Mouse (Mus musculus): ENCODE results near the gene Npvf. TPM values are rescaled to one million over a fixed set of nuclear protein-coding genes. Genes with fewer than 3 reads are reported as not detected.

Gene Npvf
- total and polyA plus RNA-seq, 3 experiments: 0.33 TPM; not detected in 2

DNA sequence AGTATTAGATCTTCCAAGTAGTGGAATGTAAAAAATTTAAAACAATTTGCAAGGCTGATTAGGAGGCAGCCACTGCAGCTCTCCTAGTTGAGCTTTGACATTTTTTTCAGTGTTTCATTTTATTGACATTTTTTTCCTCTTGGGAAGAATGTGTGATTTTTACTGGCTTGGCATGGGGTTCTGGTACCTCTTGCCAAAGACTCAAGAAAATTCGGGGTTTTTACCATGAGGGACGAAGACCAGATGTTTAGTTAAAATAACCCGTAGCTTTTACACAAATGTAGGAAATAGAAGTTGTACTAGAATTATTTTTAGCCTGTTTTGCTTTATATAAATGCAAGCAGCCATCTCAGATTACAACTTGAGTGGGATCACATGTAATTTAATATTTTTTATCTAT, 4.2 kb upstream of the Npvf start:
- no peaks in the 10 kb centered on the region for H3K4me1 ChIP-seq (ENCODE audit: insufficient read depth, low read depth, low read length)
- no peaks in the 10 kb centered on the region for H3K36me3 ChIP-seq (replicated peaks)
- no peak for ATAC-seq (ENCODE audit: extremely low read depth, insufficient number of reproducible peaks, low FRiP score, poor library complexity, severe bottlenecking)
- no peaks in the 10 kb centered on the region for H3K27me3 ChIP-seq (ENCODE audit: insufficient read depth, low read length)
- TF ChIP-seq GATA1 (IDR thresholded peaks at IDR 0.05; ENCODE audit: borderline replicate concordance, low read length) (no peak), CTCF (IDR thresholded peaks at IDR 0.05; ENCODE audit: low read depth, low read length) (no peak), GATA2 (IDR thresholded peaks at IDR 0.05; ENCODE audit: borderline replicate concordance, low read depth, low read length) (no peak), POLR2AphosphoS5 (IDR thresholded peaks at IDR 0.05; ENCODE audit: insufficient replicate concordance, low read depth, low read length) (no peak), TAL1 (conservative IDR thresholded peaks at IDR 0.05; ENCODE audit: low read depth, low read length) (no peak)
- no peaks in the 10 kb centered on the region for H3K9me3 ChIP-seq (replicated peaks)
- H3K4me3 ChIP-seq (ENCODE audit: low read depth, low read length): no peak overlapping the region
- DNase-seq (ENCODE audit: low spot score): no peak

DNA sequence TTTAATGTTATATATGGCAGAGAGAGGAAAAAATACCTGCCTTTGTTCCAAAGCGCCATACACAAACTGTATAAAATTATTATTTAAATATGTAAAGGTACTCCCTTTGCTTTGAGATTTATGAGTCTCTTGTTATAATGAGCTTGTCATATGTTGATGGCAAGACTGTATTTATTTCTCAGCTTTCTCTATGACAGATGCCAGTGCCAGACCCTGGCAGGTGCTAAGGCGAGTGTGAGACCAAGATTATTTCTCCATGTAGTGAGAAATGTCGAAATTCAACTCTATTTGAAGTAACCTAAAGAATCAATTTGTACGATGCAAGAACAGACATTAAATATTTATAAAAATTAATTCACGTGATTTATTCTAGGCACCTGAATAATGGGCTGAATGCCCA, 3.8 kb upstream of the Npvf start:
- Histone ChIP-seq H3K4me3 (ENCODE audit: low read depth, low read length) (no peak overlapping the region), H3K4me1 (ENCODE audit: insufficient read depth, low read depth, low read length) (no peaks in the 10 kb centered on the region), H3K9me3 (replicated peaks) (no peaks in the 10 kb centered on the region), H3K36me3 (replicated peaks) (no peaks in the 10 kb centered on the region), H3K27me3 (ENCODE audit: insufficient read depth, low read length) (no peaks in the 10 kb centered on the region)
- ATAC-seq (ENCODE audit: extremely low read depth, insufficient number of reproducible peaks, low FRiP score, poor library complexity, severe bottlenecking) (no peak), DNase-seq (ENCODE audit: low spot score) (no peak)
- no peak for TF ChIP-seq CTCF (IDR thresholded peaks at IDR 0.05; ENCODE audit: low read depth, low read length)
- TF ChIP-seq TAL1 (conservative IDR thresholded peaks at IDR 0.05; ENCODE audit: low read depth, low read length): no peak
- TF ChIP-seq POLR2AphosphoS5 (IDR thresholded peaks at IDR 0.05; ENCODE audit: insufficient replicate concordance, low read depth, low read length): no peak

DNA sequence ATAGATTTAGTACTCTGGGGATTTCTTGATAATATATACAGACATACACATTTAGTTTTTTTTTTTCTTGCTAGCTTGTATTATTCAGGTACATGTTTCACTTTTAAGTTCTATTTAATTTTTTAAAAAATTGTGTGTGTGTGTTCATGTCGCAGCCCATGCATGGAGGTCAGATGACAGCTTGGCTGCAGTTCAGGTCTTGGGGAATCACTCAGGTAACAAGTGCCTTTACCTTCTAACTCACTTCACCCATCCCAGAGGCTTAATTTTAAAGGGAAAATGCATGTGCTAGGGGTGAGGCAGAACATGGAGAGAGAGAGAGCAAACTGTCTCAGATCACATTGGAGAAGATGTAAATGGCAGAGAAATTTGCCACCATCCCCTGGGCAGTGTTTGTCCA, 2.2 kb upstream of the Npvf start:
- Histone ChIP-seq H3K36me3 (replicated peaks) (no peaks in the 10 kb centered on the region), H3K9me3 (replicated peaks) (no peaks in the 10 kb centered on the region), H3K27me3 (ENCODE audit: insufficient read depth, low read length) (no peaks in the 10 kb centered on the region), H3K4me1 (ENCODE audit: insufficient read depth, low read depth, low read length) (no peaks in the 10 kb centered on the region), H3K4me3 (ENCODE audit: low read depth, low read length) (no peak overlapping the region)
- ATAC-seq (ENCODE audit: extremely low read depth, insufficient number of reproducible peaks, low FRiP score, poor library complexity, severe bottlenecking): no peak
- DNase-seq (ENCODE audit: low spot score): no peak
- TF ChIP-seq TAL1 (conservative IDR thresholded peaks at IDR 0.05; ENCODE audit: low read depth, low read length) (no peak), CTCF (IDR thresholded peaks at IDR 0.05; ENCODE audit: low read depth, low read length) (no peak), GATA1 (IDR thresholded peaks at IDR 0.05; ENCODE audit: borderline replicate concordance, low read length) (no peak), POLR2AphosphoS5 (IDR thresholded peaks at IDR 0.05; ENCODE audit: insufficient replicate concordance, low read depth, low read length) (no peak)

DNA sequence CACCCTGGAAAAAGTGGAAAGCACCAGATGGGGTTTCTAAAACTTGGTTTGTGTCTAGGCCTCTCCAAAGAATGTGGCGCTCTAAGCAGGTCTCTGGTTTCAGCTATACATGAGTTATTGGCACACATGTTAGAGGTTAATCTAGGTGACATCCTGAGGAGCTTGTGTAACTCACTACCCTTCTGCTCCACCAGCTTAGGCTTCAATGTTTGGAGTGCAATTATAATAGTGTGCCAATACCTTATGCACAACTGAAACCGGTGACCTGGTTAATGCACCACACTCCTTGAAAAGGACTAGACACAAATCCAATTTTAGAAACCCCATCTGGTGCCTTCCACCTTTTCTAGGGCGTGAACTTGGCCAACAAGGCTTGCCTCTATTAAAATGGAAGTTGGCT, 1.7 kb upstream of the Npvf start:
- no peak for TF ChIP-seq GATA1 (IDR thresholded peaks at IDR 0.05; ENCODE audit: borderline replicate concordance, low read length)
- no peak for TF ChIP-seq CTCF (IDR thresholded peaks at IDR 0.05; ENCODE audit: low read depth, low read length)
- no peak for TF ChIP-seq POLR2AphosphoS5 (IDR thresholded peaks at IDR 0.05; ENCODE audit: insufficient replicate concordance, low read depth, low read length)
- no peak for TF ChIP-seq GATA2 (IDR thresholded peaks at IDR 0.05; ENCODE audit: borderline replicate concordance, low read depth, low read length)
- no peaks in the 10 kb centered on the region for H3K36me3 ChIP-seq (replicated peaks)
- no peaks in the 10 kb centered on the region for H3K27me3 ChIP-seq (ENCODE audit: insufficient read depth, low read length)
- DNase-seq (ENCODE audit: low spot score) (no peak), ATAC-seq (ENCODE audit: extremely low read depth, insufficient number of reproducible peaks, low FRiP score, poor library complexity, severe bottlenecking) (no peak)
- no peak overlapping the region for H3K4me3 ChIP-seq (ENCODE audit: low read depth, low read length)
- no peaks in the 10 kb centered on the region for H3K9me3 ChIP-seq (replicated peaks)
- H3K4me1 ChIP-seq (ENCODE audit: insufficient read depth, low read depth, low read length): no peaks in the 10 kb centered on the region

DNA sequence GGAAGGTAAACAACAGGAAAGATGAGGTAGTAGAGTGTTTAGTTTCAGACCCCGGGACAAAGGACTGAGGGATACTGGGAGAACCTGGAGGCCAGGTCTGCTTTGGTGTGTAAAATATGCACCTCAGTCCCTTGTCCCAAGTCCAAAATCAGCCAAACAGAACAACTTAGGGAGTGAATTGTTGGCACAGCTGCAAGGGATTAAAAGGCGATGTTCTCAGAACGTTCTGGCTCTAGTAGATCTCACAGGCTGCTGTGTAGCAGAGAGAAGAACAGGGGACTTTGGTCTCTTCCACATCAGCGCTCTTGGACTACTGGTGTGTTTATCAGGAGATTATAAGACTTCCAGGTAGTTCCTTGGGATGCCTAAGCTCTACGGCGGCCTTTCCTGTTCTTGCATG, 6.6 kb downstream of the Npvf start:
- ATAC-seq (ENCODE audit: extremely low read depth, insufficient number of reproducible peaks, low FRiP score, poor library complexity, severe bottlenecking) (no peak), DNase-seq (ENCODE audit: low spot score) (no peak)
- no peaks in the 10 kb centered on the region for H3K9me3 ChIP-seq (replicated peaks)
- no peaks in the 10 kb centered on the region for H3K4me1 ChIP-seq (ENCODE audit: insufficient read depth, low read depth, low read length)
- no peaks in the 10 kb centered on the region for H3K27me3 ChIP-seq (ENCODE audit: insufficient read depth, low read length)
- H3K4me3 ChIP-seq (ENCODE audit: low read depth, low read length): no peak overlapping the region
- H3K36me3 ChIP-seq (replicated peaks): no peaks in the 10 kb centered on the region
- no peak for TF ChIP-seq POLR2AphosphoS5 (IDR thresholded peaks at IDR 0.05; ENCODE audit: insufficient replicate concordance, low read depth, low read length)
- TF ChIP-seq TAL1 (conservative IDR thresholded peaks at IDR 0.05; ENCODE audit: low read depth, low read length): no peak
- no peak for TF ChIP-seq CTCF (IDR thresholded peaks at IDR 0.05; ENCODE audit: low read depth, low read length)
- no peak for TF ChIP-seq GATA2 (IDR thresholded peaks at IDR 0.05; ENCODE audit: borderline replicate concordance, low read depth, low read length)
- TF ChIP-seq GATA1 (IDR thresholded peaks at IDR 0.05; ENCODE audit: borderline replicate concordance, low read length): no peak

DNA sequence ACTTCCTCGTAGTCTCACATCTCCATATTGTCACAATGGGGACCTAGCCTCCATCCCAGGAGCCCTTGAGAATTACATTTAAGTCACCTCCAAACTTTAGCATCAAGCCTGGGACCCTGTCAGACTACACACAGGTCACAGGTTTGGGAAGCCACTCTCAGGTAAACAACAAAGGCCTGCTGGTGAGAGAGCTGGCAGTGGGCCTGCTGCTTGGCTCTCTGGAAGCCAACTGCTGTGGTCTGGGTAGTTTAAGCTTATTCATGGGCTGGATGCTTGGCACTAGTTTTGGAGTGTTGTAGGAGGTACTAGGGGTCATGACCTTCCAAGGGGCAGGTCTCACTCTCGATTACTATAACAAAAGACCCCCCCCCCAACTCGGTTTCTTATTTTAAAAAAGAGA, 7.6 kb downstream of the Npvf start:
- H3K4me1 ChIP-seq (ENCODE audit: insufficient read depth, low read depth, low read length): no peaks in the 10 kb centered on the region
- H3K27me3 ChIP-seq (ENCODE audit: insufficient read depth, low read length): no peaks in the 10 kb centered on the region
- no peaks in the 10 kb centered on the region for H3K9me3 ChIP-seq (replicated peaks)
- ATAC-seq (ENCODE audit: extremely low read depth, insufficient number of reproducible peaks, low FRiP score, poor library complexity, severe bottlenecking) (no peak), DNase-seq (ENCODE audit: low spot score) (no peak)
- no peak overlapping the region for H3K4me3 ChIP-seq (ENCODE audit: low read depth, low read length)
- H3K36me3 ChIP-seq (replicated peaks): no peaks in the 10 kb centered on the region
- TF ChIP-seq CTCF (IDR thresholded peaks at IDR 0.05; ENCODE audit: low read depth, low read length): no peak
- TF ChIP-seq POLR2AphosphoS5 (IDR thresholded peaks at IDR 0.05; ENCODE audit: insufficient replicate concordance, low read depth, low read length): no peak
- no peak for TF ChIP-seq GATA1 (IDR thresholded peaks at IDR 0.05; ENCODE audit: borderline replicate concordance, low read length)
- TF ChIP-seq GATA2 (IDR thresholded peaks at IDR 0.05; ENCODE audit: borderline replicate concordance, low read depth, low read length): no peak
- TF ChIP-seq TAL1 (conservative IDR thresholded peaks at IDR 0.05; ENCODE audit: low read depth, low read length): no peak

DNA sequence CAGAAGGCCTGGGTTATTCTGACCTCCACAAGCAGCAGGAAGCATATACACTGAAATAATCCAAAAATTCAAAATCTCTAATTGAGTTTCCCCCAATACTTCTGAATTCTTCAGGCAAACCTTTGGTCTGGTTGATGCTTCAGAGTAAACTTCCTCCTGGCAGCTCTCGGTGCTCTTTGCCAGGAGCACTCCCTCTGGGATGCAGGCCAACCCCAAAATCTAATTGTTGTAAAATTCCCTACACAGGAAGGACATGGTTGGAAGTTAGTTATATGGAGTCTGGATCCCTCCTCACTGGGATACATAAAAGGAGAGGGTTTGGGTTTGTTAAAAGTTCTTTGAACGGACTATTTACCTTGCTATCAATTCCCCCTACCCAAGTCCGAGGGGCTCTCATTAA, 9.5 kb downstream of the Npvf start:
- no peak overlapping the region for H3K4me3 ChIP-seq (ENCODE audit: low read depth, low read length)
- no peaks in the 10 kb centered on the region for H3K4me1 ChIP-seq (ENCODE audit: insufficient read depth, low read depth, low read length)
- TF ChIP-seq GATA1 (IDR thresholded peaks at IDR 0.05; ENCODE audit: borderline replicate concordance, low read length) (no peak), GATA2 (IDR thresholded peaks at IDR 0.05; ENCODE audit: borderline replicate concordance, low read depth, low read length) (no peak), CTCF (IDR thresholded peaks at IDR 0.05; ENCODE audit: low read depth, low read length) (no peak), POLR2AphosphoS5 (IDR thresholded peaks at IDR 0.05; ENCODE audit: insufficient replicate concordance, low read depth, low read length) (no peak), TAL1 (conservative IDR thresholded peaks at IDR 0.05; ENCODE audit: low read depth, low read length) (no peak)
- ATAC-seq (ENCODE audit: extremely low read depth, insufficient number of reproducible peaks, low FRiP score, poor library complexity, severe bottlenecking) (no peak), DNase-seq (ENCODE audit: low spot score) (no peak)
- no peaks in the 10 kb centered on the region for H3K36me3 ChIP-seq (replicated peaks)
- no peaks in the 10 kb centered on the region for H3K9me3 ChIP-seq (replicated peaks)
- no peaks in the 10 kb centered on the region for H3K27me3 ChIP-seq (ENCODE audit: insufficient read depth, low read length)
